Comparison of ENCODE assay signal across 29 mouse cellular contexts in the genomic region with DNA sequence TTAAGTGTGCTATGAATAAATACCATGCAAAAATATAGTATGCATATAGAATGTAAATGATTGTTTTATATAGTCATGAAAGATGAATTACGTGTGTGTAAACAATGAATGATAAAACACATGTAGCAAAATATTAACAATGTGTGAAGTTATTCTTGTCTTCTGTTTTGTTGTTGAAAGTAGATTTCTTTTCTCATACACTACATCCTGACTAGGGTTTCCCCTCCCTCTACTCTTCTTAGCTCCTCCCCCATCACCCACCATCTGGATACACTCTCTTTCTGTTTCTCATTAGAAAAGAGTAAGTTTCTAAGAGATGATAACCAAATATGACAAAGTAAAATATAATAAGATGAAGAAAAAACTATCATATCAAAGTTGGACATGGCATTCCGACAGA. TPM values are rescaled to one million over a fixed set of nuclear protein-coding genes. Genes with fewer than 3 reads are reported as not detected.
"Had no signal": no experiment of that assay in that cellular context is flagged by ENCODE, and none has a peak within 500 bp of the region (broad histone marks: within the 10 kb centered on the region; RNA-seq: fewer than 3 reads in every experiment).

No protein-coding gene starts in this region.

- H3K27ac ChIP-seq: left cerebral cortex, adult 2 months; limb, embryonic 10.5 days; limb, embryonic 12.5 days; limb, embryonic 13.5 days; limb, embryonic 15.5 days; liver, embryonic 12.5 days; liver, embryonic 13.5 days; liver, embryonic 14.5 days; liver, embryonic 15.5 days; macrophage; midbrain, embryonic 10.5 days; midbrain, embryonic 12.5 days; midbrain, embryonic 13.5 days; midbrain, embryonic 15.5 days; neural tube, embryonic 12.5 days had no signal

- H3K4me3 ChIP-seq: left cerebral cortex, adult 2 months; limb, embryonic 10.5 days; limb, embryonic 12.5 days; limb, embryonic 13.5 days; limb, embryonic 15.5 days; liver, embryonic 12.5 days; liver, embryonic 13.5 days; liver, embryonic 15.5 days; megakaryocyte, embryonic 14.5 days; midbrain, embryonic 10.5 days; midbrain, embryonic 12.5 days; midbrain, embryonic 13.5 days; midbrain, embryonic 15.5 days; myocyte; neural tube, embryonic 12.5 days had no signal

- H3K4me2 ChIP-seq: limb, embryonic 12.5 days; limb, embryonic 13.5 days; limb, embryonic 15.5 days; liver, embryonic 11.5 days; liver, embryonic 12.5 days; liver, embryonic 13.5 days; liver, embryonic 15.5 days; midbrain, embryonic 11.5 days; midbrain, embryonic 12.5 days; midbrain, embryonic 13.5 days; midbrain, embryonic 15.5 days; neural tube, embryonic 12.5 days had no signal

- DNase-seq: layer of hippocampus, postnatal 36 days; left cerebral cortex, postnatal 4 days; liver; liver, embryonic 13.5 days; liver, postnatal 0 days; lung, adult 2 months; lung, postnatal 14 days; lung, postnatal 36 days; lung, postnatal 4 days; midbrain, embryonic 14.5 days had no signal

- H3K27me3 ChIP-seq: limb, embryonic 12.5 days; limb, embryonic 15.5 days; liver, embryonic 12.5 days; liver, embryonic 13.5 days; liver, embryonic 15.5 days; megakaryocyte, embryonic 14.5 days; midbrain, embryonic 12.5 days; midbrain, embryonic 13.5 days; midbrain, embryonic 15.5 days; neural tube, embryonic 12.5 days had no signal

- H3K9ac ChIP-seq: limb, embryonic 12.5 days; limb, embryonic 13.5 days; limb, embryonic 15.5 days; liver, embryonic 12.5 days; liver, embryonic 13.5 days; liver, embryonic 14.5 days; liver, embryonic 15.5 days; liver, postnatal 0 days; midbrain, embryonic 12.5 days; midbrain, embryonic 13.5 days; midbrain, embryonic 15.5 days; neural tube, embryonic 12.5 days had no signal

- H3K36me3 ChIP-seq: limb, embryonic 10.5 days; limb, embryonic 12.5 days; limb, embryonic 13.5 days; limb, embryonic 15.5 days; liver, embryonic 12.5 days; liver, embryonic 13.5 days; liver, embryonic 15.5 days; midbrain, embryonic 10.5 days; midbrain, embryonic 12.5 days; midbrain, embryonic 13.5 days; midbrain, embryonic 15.5 days; neural tube, embryonic 12.5 days had no signal

- H3K4me1 ChIP-seq: limb, embryonic 12.5 days; limb, embryonic 15.5 days; liver, embryonic 12.5 days; liver, embryonic 13.5 days; liver, embryonic 15.5 days; megakaryocyte, embryonic 14.5 days; neural tube, embryonic 12.5 days had no signal

- ATAC-seq: liver, embryonic 12.5 days; liver, postnatal 0 days; midbrain, embryonic 13.5 days; midbrain, embryonic 15.5 days; midbrain, embryonic 16.5 days had no signal

- H3K9me3 ChIP-seq: limb, embryonic 10.5 days; limb, embryonic 12.5 days; limb, embryonic 13.5 days; limb, embryonic 15.5 days; liver, embryonic 12.5 days; liver, embryonic 13.5 days; liver, embryonic 15.5 days; midbrain, embryonic 10.5 days; midbrain, embryonic 12.5 days; midbrain, embryonic 13.5 days; midbrain, embryonic 15.5 days; neural tube, embryonic 12.5 days had no signal

RNA-seq across cellular contexts. Expression of a gene that starts 16.1 kb away (rescaled TPM):
- polyA plus RNA-seq: macrophage had no signal
